Mouse (Mus musculus) induced T-regulatory cell, adult 2 months (primary cell): ENCODE measurements around the gene Ush2a.

Experiments used
- DNase-seq: peaks from one replicate; pipeline ENCODE4 v3.0.0-alpha.2; 2012; ENCODE audit warnings: low read depth

Ush2a gene

DNA sequence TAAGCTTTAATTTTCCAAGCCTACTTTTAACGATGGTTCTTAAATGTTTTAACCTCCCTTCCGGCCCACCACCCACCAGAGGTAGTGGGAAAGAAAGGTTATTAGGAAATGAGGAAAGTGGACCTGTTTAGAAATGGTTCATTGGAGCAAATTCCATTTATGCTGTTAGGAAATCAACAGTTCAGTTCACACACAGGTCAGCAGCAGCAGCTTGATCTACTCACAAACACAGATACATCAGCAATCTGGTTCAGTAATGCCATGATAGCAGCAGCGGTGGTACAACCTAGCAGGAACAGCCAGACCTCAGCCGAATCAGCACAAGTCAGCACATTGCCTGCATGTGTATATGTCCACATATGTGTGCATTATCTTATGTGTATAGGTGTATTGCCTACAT lies 748.8 kb downstream of the Ush2a start:
- no peak for DNase-seq

DNA sequence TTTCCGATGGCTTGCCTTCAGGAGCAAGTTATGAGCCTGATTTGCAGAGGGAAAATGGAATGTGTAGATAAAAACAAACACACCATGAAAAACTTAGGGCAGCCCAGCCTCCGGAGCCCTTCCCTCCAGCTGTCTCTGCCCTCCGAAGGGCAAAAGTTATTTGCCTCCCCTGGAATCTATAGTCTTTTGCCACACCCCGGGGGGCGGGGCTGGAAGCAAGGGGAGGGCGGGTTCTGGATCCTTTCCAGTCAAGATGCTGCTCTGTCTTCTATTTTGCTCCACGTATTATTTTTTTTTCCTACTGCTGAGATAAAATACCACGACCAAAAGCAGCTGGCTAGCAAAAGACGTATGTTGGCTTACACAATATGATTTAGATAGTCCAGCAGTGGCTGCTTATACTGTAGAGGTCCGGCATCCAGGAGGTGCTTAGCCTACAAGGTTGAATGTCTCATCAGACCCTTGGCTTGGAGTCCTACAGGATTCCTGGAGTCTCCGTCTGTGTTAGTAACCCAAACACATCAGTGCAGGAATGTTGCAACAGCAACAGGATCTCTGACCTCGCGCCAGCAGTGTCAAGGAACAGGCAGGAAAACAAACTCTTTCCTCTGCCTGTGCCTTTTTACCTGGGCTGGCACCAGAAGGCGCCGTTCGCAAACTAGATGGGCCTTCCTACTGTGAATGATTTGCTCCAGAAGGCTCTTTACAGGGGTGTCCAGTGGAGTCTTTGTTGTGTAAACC lies 751.2 kb downstream of the Ush2a start:
- DNase-seq: no peak

DNA sequence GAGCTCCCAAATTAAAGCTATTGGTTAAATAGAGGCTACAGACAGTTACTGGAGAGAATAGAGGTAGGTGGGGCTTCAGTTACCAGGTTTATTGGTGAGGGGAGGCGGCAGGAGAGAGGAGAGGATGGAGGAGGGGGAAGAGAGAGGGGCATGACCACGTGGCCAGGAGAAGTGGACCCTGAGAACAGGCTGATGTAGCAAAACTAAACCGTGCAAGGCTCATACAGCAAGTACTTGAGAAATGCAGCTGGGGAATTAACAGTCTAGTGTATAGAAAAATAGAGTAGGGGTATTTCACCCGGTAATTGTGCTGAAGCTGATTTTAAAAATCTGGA lies 751.7 kb downstream of the Ush2a start:
- no peak for DNase-seq
